Mouse (Mus musculus): ENCODE results near the gene Phf14. TPM values are rescaled to one million over a fixed set of nuclear protein-coding genes. Genes with fewer than 3 reads are reported as not detected.
A peak's percentile ranks its signal among the peaks of the same experiment; 100 is the strongest.
"Not testable (repeated sequence)": the region's sequence is repeated elsewhere in the genome, so short reads cannot be mapped to it uniquely, and the experiment has no call there.

The Phf14 gene
- 100 to 1,000 TPM; 150 to 158 TPM for total RNA-seq (2021)
- long read RNA-seq, full-length matches to known transcripts, result 5 of 33 reads
- long read RNA-seq, partial matches to known transcripts, result 16 of 33 reads
- long read RNA-seq, other reads (novel, unspliced or antisense), result 12 of 33 reads

- peak; percentile 90 to 91 for DNase-seq (ENCODE audit: low spot score in 2 of 2)
These were observed at the start of gene Phf14, which contains the start of gene Ndufa4 for GRCm38 (mm10) chr6:11907269-11908032. TSS of gene Phf14 (plus strand) at chr6:11907809. TSS of gene Ndufa4 (minus strand) at chr6:11907497.

GRCm38 (mm10) chr6:11875364-11875763 is 32.2 kb upstream of the Phf14 start:
- not testable (repeated sequence) for DNase-seq (ENCODE audit: low spot score in 2 of 2)

GRCm38 (mm10) chr6:11900809-11901310 is 6.7 kb upstream of the Phf14 start:
- DNase-seq (ENCODE audit: low spot score in 2 of 2), result no peak

GRCm38 (mm10) chr6:11906890-11907268 is 730 bp upstream of the Phf14 start:
- no peak for DNase-seq (ENCODE audit: low spot score in 2 of 2)

GRCm38 (mm10) chr6:11908170-11908569 is 561 bp downstream of the Phf14 start:
- no peak for DNase-seq (ENCODE audit: low spot score in 2 of 2)

GRCm38 (mm10) chr6:11925496-11926041 is 18.0 kb downstream of the Phf14 start:
- peak; percentile 79 to 89 for DNase-seq (ENCODE audit: low spot score in 2 of 2)

GRCm38 (mm10) chr6:11926082-11926595 is 18.5 kb downstream of the Phf14 start:
- DNase-seq (ENCODE audit: low spot score in 2 of 2), result peak; percentile 59 to 67

GRCm38 (mm10) chr6:11927485-11927884 is 19.9 kb downstream of the Phf14 start:
- DNase-seq (ENCODE audit: low spot score in 2 of 2), result no peak

GRCm38 (mm10) chr6:11933403-11933802 is 25.8 kb downstream of the Phf14 start:
- DNase-seq (ENCODE audit: low spot score in 2 of 2), result no peak

GRCm38 (mm10) chr6:11940895-11941294 is 33.3 kb downstream of the Phf14 start:
- no peak for DNase-seq (ENCODE audit: low spot score in 2 of 2)

- no peak for DNase-seq (ENCODE audit: low spot score in 2 of 2)
These were observed 34.5 kb downstream of the Phf14 start for GRCm38 (mm10) chr6:11942089-11942488.

GRCm38 (mm10) chr6:11948100-11948499 is 40.5 kb downstream of the Phf14 start:
- no peak for DNase-seq (ENCODE audit: low spot score in 2 of 2)

GRCm38 (mm10) chr6:11960172-11960571 is 52.6 kb downstream of the Phf14 start:
- no peak for DNase-seq (ENCODE audit: low spot score in 2 of 2)

- DNase-seq (ENCODE audit: low spot score in 2 of 2), result no peak
These were observed 86.2 kb downstream of the Phf14 start for GRCm38 (mm10) chr6:11993782-11994181.

- no peak for DNase-seq (ENCODE audit: low spot score in 2 of 2)
These were observed 91.0 kb downstream of the Phf14 start for GRCm38 (mm10) chr6:11998576-11998975.

- DNase-seq (ENCODE audit: low spot score in 2 of 2), result no peak
These were observed 91.9 kb downstream of the Phf14 start for GRCm38 (mm10) chr6:11999506-11999905.

- DNase-seq (ENCODE audit: low spot score in 2 of 2), result no peak
These were observed 97.8 kb downstream of the Phf14 start for GRCm38 (mm10) chr6:12005455-12005854.

- no peak for DNase-seq (ENCODE audit: low spot score in 2 of 2)
These were observed 98.4 kb downstream of the Phf14 start for GRCm38 (mm10) chr6:12006001-12006400.

GRCm38 (mm10) chr6:12012103-12012502 is 104.5 kb downstream of the Phf14 start:
- no peak for DNase-seq (ENCODE audit: low spot score in 2 of 2)

GRCm38 (mm10) chr6:12014035-12014434 is 106.4 kb downstream of the Phf14 start:
- no peak for DNase-seq (ENCODE audit: low spot score in 2 of 2)

- DNase-seq (ENCODE audit: low spot score in 2 of 2), result no peak
These were observed 107.1 kb downstream of the Phf14 start for GRCm38 (mm10) chr6:12014733-12015132.

- DNase-seq (ENCODE audit: low spot score in 2 of 2), result no peak
These were observed 112.1 kb downstream of the Phf14 start for GRCm38 (mm10) chr6:12019736-12020135.

Data from layer of hippocampus, postnatal 10 days (tissue).